In the genomic region with DNA sequence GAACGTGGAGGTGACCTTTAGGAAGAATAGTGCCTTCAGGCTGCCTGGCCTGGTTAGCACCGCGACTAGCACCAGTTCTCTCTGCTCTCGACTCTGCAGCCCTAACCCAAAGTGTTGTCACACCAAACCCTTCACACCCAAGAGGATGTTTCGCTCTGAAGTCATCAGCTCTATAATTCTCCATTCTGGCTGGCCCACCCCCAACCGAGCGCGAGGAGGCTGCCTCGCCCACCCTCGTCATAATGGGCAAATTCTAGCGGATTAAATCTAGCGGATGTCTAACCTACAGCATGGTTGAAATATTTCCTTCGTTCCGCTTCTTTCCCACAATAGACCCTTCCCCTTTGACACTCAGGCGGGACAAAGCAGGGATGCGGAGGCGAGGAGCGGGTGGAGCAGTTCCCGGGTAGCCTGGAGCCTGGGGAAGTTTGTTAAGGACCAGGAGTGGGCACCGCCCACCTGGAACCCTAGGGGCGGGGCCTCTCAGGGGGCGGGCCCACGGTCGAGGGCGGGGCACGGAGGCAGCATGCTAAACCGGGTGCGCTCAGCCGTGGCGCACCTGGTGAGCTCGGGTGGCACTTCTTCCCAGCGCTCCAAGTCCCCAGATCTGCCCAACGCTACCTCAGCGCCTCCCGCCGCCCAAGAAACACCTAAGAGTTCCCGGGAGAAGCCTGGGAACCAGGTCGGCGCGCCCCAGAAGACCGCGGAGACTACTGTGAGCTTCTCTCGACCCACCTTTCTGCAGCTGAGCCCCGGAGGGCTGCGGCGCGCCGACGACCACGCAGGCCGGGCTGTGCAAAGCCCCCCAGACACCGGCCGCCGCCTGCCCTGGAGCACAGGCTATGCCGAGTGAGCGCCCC, we compare ENCODE assay signal across 8 mouse cellular contexts. TPM values are rescaled to one million over a fixed set of nuclear protein-coding genes. Genes with fewer than 3 reads are reported as not detected.
DNase-seq lines count a peak whose midpoint lies in the region.

A gene (plus strand): TSS at position 496 of the 860 bp plus-strand sequence.

- no peaks in the 10 kb centered on the region for H3K9me3 ChIP-seq in embryonic facial prominence, embryonic 10.5 days
- no peaks in the 10 kb centered on the region for H3K9me3 ChIP-seq in heart, embryonic 10.5 days

- peaks cover 100% of the 10 kb centered on the region for H3K27me3 ChIP-seq in embryonic facial prominence, embryonic 10.5 days (replicated peaks; ENCODE audit: low read depth, poor library complexity, severe bottlenecking)
- peaks cover 73% of the 10 kb centered on the region for H3K27me3 ChIP-seq in heart, embryonic 10.5 days (ENCODE audit: insufficient read depth, poor library complexity, severe bottlenecking)

- H3K4me1 ChIP-seq in embryonic facial prominence, embryonic 10.5 days = peaks cover 37% of the 10 kb centered on the region
- peaks cover 44% of the 10 kb centered on the region for H3K4me1 ChIP-seq in heart, embryonic 10.5 days

- 1% methylated on average over 56 of the region's 56 CpGs for WGBS in embryonic facial prominence, embryonic 10.5 days
- WGBS in heart, embryonic 10.5 days = under 1% methylated on average over 56 of the region's 56 CpGs

- H3K36me3 ChIP-seq in embryonic facial prominence, embryonic 10.5 days (replicated peaks) = no peaks in the 10 kb centered on the region
- 0 out of 2 replicates have a peak, but pooled peaks cover 8% of the 10 kb centered on the region for H3K36me3 ChIP-seq in heart, embryonic 10.5 days

- peak; percentile 55 to 80 for DNase-seq in urinary bladder, adult 18-20 months (ENCODE audit: low spot score in 2 of 2)
- DNase-seq in urinary bladder, adult 2 months (ENCODE audit: low spot score) = no peak
- peak; percentile 83 for DNase-seq in embryonic facial prominence, embryonic 10.5 days (ENCODE audit: low spot score)
- DNase-seq in heart, embryonic 10.5 days (ENCODE audit: low spot score) = peak; percentile 91
- DNase-seq in kidney, adult 9 months = peak; percentile 89
- DNase-seq in lung, postnatal 10 days = peak; percentile 83
- DNase-seq in retina, postnatal 1 day = peak; percentile 72
- DNase-seq in layer of hippocampus, adult 8-10 months (ENCODE audit: low spot score in 2 of 2) = no peak

- no peak within 1 kb of the TSS; the same call in 1 of the 2 replicates for H3K27ac ChIP-seq in embryonic facial prominence, embryonic 10.5 days (replicated peaks)
- peak within 1 kb of the TSS; percentile 90 for H3K27ac ChIP-seq in heart, embryonic 10.5 days

- peak within 1 kb of the TSS; percentile 64 for H3K4me3 ChIP-seq in embryonic facial prominence, embryonic 10.5 days
- H3K4me3 ChIP-seq in heart, embryonic 10.5 days = peak within 1 kb of the TSS; percentile 79

RNA-seq across cellular contexts. Expression of the gene that starts here (rescaled TPM):
- polyA plus RNA-seq in urinary bladder, adult 2 months (2012; rRNA removed) = 2.1 and 2.2 TPM in 2 replicates
- 1.3 and 2.3 TPM in 2 replicates for polyA plus RNA-seq in embryonic facial prominence, embryonic 10.5 days (2016; fragmentation: Nextera tagmentation; extraction: Ambion mirVana)
- polyA plus RNA-seq in heart, embryonic 10.5 days (2016; fragmentation: Nextera tagmentation; extraction: Ambion mirVana) = 19.9 and 44.8 TPM in 2 replicates
- 1 to 10 TPM in 1 of 4 experiments, under 1 TPM in 2, not detected in 1; 0.35 to 1.4 (median 0.36) TPM for total RNA-seq in layer of hippocampus, adult 8-10 months (2022)

Comparison
In these comparisons a context has a peak if more than half of its experiments do, and no peak if none do; other contexts are left out.
1. DNase-seq: peak in urinary bladder, adult 18-20 months (2 of 2), embryonic facial prominence, embryonic 10.5 days (single experiment), heart, embryonic 10.5 days (single experiment), kidney, adult 9 months (single experiment), lung, postnatal 10 days (single experiment) and retina, postnatal 1 day (single experiment); none in urinary bladder, adult 2 months (single experiment) and layer of hippocampus, adult 8-10 months (0 of 2).